Mouse (Mus musculus) kidney, adult 2 months (tissue): ENCODE data around the gene Coro2b.

Experiments used
- CTCF ChIP-seq: fragments of 200-500 bp; conservative IDR thresholded peaks from 2 replicates; pipeline ENCODE4 v1.5.1; 2011; ENCODE audit warnings: low read depth, mild to moderate bottlenecking, control low read depth, low read length, moderate library complexity, mixed read lengths; ENCODE audit not compliant: insufficient read depth, insufficient read length
- POLR2A ChIP-seq: fragments of 200-500 bp; IDR thresholded peaks from one replicate; pipeline ENCODE4 v1.6.1; 2011; ENCODE audit warnings: low read depth, low read length, control low read depth

- TF ChIP-seq POLR2A (no peak), CTCF (no peak)
Observed at GRCm38 (mm10) chr9:62558058-62558457, 21.2 kb upstream of the Coro2b start.
